Mouse (Mus musculus): ENCODE measurements at regions not wholly inside any gene's neighbourhood (a gene's known extent, or its start where the extent isn't known, plus 50 kb on each side); places are given as distances from the start of the nearest gene placed in this dataset.

DNA sequence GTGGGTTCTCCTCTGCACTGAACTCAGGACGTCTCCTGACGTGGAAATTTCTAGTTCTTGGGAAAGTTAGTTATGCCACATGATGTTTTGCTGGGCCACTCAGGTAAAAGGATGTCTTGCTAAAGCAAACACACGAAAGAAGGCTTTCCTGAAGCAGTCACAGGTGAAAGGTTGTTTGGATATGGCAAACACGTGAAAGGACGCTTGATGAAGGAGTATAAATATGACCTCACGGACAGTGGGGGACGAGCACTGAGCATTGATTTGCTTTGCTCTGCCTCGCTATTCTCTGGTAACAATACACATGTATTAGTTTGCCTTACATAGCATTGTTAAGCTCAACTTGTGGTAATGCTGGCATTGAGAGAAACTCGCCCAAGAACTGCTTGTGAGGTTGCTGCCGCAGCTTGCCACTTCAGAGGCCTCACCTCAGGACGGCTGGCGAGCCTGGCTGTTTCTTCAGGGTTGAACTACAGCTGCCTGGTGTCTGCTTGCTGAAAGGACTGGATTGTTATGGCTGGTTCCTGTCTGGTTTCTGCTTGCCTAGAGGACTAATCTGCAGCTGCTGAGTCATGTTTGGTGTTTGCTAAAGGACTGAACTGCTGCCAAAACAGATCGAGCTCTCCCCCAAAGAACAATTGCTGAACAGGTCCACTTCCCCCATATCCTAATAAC, 261.0 kb downstream of the Cdh26 start:
- TF ChIP-seq CTCF (IDR thresholded peaks at IDR 0.05; ENCODE audit: insufficient read depth, low read length), result no peak
- TF ChIP-seq POLR2A (IDR thresholded peaks at IDR 0.05; ENCODE audit: borderline replicate concordance, extremely low read depth, low read depth, low read length), result no peak
